Mouse (Mus musculus) embryonic facial prominence, embryonic 12.5 days (tissue): ENCODE results near the gene Zscan4e. TPM values are rescaled to one million over a fixed set of nuclear protein-coding genes. Genes with fewer than 3 reads are reported as not detected.
"Not testable (repeated sequence)": the region's sequence is repeated elsewhere in the genome, so short reads cannot be mapped to it uniquely, and the experiment has no call there.

Source experiments
- ATAC-seq: fragments of 200-750 bp; cut with Nextera tagmentation; 2 replicates; pipeline ENCODE4 v1.8.0; 2017; ENCODE audit not compliant: insufficient number of reproducible peaks, insufficient read depth, low FRiP score, low TSS enrichment
- H3K27ac ChIP-seq: fragments of 300-500 bp; sonication (generic); 2 replicates; pipeline ENCODE4 v1.5.1; 2016; ENCODE audit warnings: mild to moderate bottlenecking
- H3K27me3 ChIP-seq: fragments of 300-500 bp; sonication (generic); 2 replicates; pipeline ENCODE4 v1.6.1; 2016; ENCODE audit warnings: mild to moderate bottlenecking, moderate library complexity
- H3K36me3 ChIP-seq: fragments of 300-500 bp; sonication (generic); 2 replicates; pipeline ENCODE4 v1.6.1; 2016; ENCODE audit warnings: mild to moderate bottlenecking
- H3K4me1 ChIP-seq: fragments of 300-500 bp; sonication (generic); 2 replicates; pipeline ENCODE4 v1.6.1; 2016
- H3K4me2 ChIP-seq: fragments of 300-500 bp; sonication (generic); replicated peaks from 2 replicates; pipeline ENCODE4 v1.6.1; 2016; ENCODE audit warnings: mild to moderate bottlenecking, moderate library complexity
- H3K4me3 ChIP-seq: fragments of 300-500 bp; sonication (generic); 2 replicates; pipeline ENCODE4 v1.5.1; 2016; ENCODE audit warnings: mild to moderate bottlenecking
- H3K9ac ChIP-seq: fragments of 300-500 bp; sonication (generic); 2 replicates; pipeline ENCODE4 v1.6.1; 2016; ENCODE audit warnings: mild to moderate bottlenecking, moderate library complexity
- H3K9me3 ChIP-seq: fragments of 300-500 bp; sonication (generic); 2 replicates; pipeline ENCODE4 v1.6.1; 2016; ENCODE audit warnings: mild to moderate bottlenecking, moderate library complexity
- microRNA-seq: library from miRNA; unstranded; fragments of <30 nt; microRNA quantifications from one replicate; pipeline ENCODE4, GENCODE M21; 2017
- polyA plus RNA-seq: library from polyadenylated mRNA; unstranded; fragments of >200 nt; fragmentation: Nextera tagmentation; extraction: Ambion mirVana; gene quantifications from 2 replicates; pipeline ENCODE4 v1.2.1, GENCODE M21; 2016

Zscan4e gene
- polyA plus RNA-seq, result not detected in 2 replicates

- not testable (repeated sequence) for H3K4me3 ChIP-seq, H3K27ac ChIP-seq, H3K4me1 ChIP-seq, ATAC-seq, H3K9me3 ChIP-seq, H3K9ac ChIP-seq, H3K4me2 ChIP-seq, H3K27me3 ChIP-seq, H3K36me3 ChIP-seq
Measured at GRCm38 (mm10) chr7:11310582-11310981, at the start of gene Zscan4e. Zscan4e (minus strand) TSS chr7:11310682.

Small RNA genes lying within 50 kb of the gene (microRNA-seq; reads per million reads assigned to microRNA genes)
- gene Gm23087 (not detected), gene Gm26248 (not detected)

Other genes with a start within 250 kb of the Zscan4e start
- not detected in 2 replicates for gene Zscan4-ps1, start 241.0 kb downstream of the Zscan4e start, polyA plus RNA-seq
- gene Zscan4d, start 144.5 kb downstream of the Zscan4e start, polyA plus RNA-seq, result not detected in 2 replicates
- not detected in 2 replicates for gene Zscan4f, start 87.2 kb upstream of the Zscan4e start, polyA plus RNA-seq
- gene Zscan4-ps2, start 203.6 kb upstream of the Zscan4e start, polyA plus RNA-seq, result not detected in 2 replicates